9 mouse cellular contexts compared by ENCODE assay signal in genomic region chr3:90627807-90628206, GRCm38 (mm10). TPM values are rescaled to one million over a fixed set of nuclear protein-coding genes. Genes with fewer than 3 reads are reported as not detected.
DNase-seq lines count a peak whose midpoint lies in the region; ATAC-seq and TF ChIP-seq lines count a peak whose summit lies in the region.
"Had no signal": no experiment of that assay in that cellular context is flagged by ENCODE, and none has a peak within 500 bp of the region (broad histone marks: within the 10 kb centered on the region; RNA-seq: fewer than 3 reads in every experiment).

No protein-coding gene starts in this region.

- 0 out of 2 replicates have a peak, but pooled peaks cover 10% of the 10 kb centered on the region for H3K4me1 ChIP-seq in heart, postnatal 0 days (ENCODE audit: control insufficient read depth, insufficient read depth)
- peaks cover 20% of the 10 kb centered on the region for H3K4me1 ChIP-seq in intestine, embryonic 16.5 days (ENCODE audit: control insufficient read depth, insufficient read depth, low read length)
- H3K4me1 ChIP-seq in neural tube, embryonic 15.5 days: peaks cover 13% of the 10 kb centered on the region

- intact Hi-C loops in heart, postnatal 25 days (cut with DNase I): no loop called here

- no peak overlapping the region for H3K9ac ChIP-seq in heart, postnatal 0 days (replicated peaks; ENCODE audit: low read depth, low read length)
- no peak overlapping the region for H3K9ac ChIP-seq in intestine, embryonic 16.5 days (ENCODE audit: low read depth, low read length)
- no peak overlapping the region for H3K9ac ChIP-seq in neural tube, embryonic 15.5 days (replicated peaks)

- DNase-seq in heart, postnatal 0 days (ENCODE audit: low spot score): no peak
- no peak for DNase-seq in heart, postnatal 25 days (ENCODE audit: low spot score)
- DNase-seq in thymus, postnatal 36 days: peak; percentile 17 to 25
- DNase-seq in thymus, postnatal 0 days (ENCODE audit: low spot score): no peak
- DNase-seq in yolk sac, embryonic 10.5 days (ENCODE audit: low spot score): peak; percentile 11
- DNase-seq in ovary, postnatal 10 days (ENCODE audit: low spot score): no peak

- 55% methylated on average over 4 of the region's 4 CpGs for WGBS in heart, postnatal 0 days
- WGBS in intestine, embryonic 16.5 days: 53% methylated on average over 4 of the region's 4 CpGs
- 63% methylated on average over 4 of the region's 4 CpGs for WGBS in neural tube, embryonic 15.5 days

- no peaks in the 10 kb centered on the region for H3K9me3 ChIP-seq in heart, postnatal 0 days (replicated peaks; ENCODE audit: control insufficient read depth, low read length)
- H3K9me3 ChIP-seq in intestine, embryonic 16.5 days (ENCODE audit: control insufficient read depth, low read length): no peaks in the 10 kb centered on the region
- no peaks in the 10 kb centered on the region for H3K9me3 ChIP-seq in neural tube, embryonic 15.5 days (replicated peaks)

- H3K27ac ChIP-seq in heart, postnatal 0 days (ENCODE audit: low read depth): no peak overlapping the region
- peak overlapping the region; percentile 90; the same call in 1 of the 2 replicates for H3K27ac ChIP-seq in intestine, embryonic 16.5 days (ENCODE audit: low read length)
- H3K27ac ChIP-seq in neural tube, embryonic 15.5 days (replicated peaks): no peak overlapping the region

- TF ChIP-seq CTCF in heart, postnatal 0 days (IDR thresholded peaks at IDR 0.05; ENCODE audit: low read depth): peak; percentile 58

- H3K27me3 ChIP-seq in heart, postnatal 0 days (ENCODE audit: control insufficient read depth, insufficient read depth, low read length): no peaks in the 10 kb centered on the region
- no peaks in the 10 kb centered on the region for H3K27me3 ChIP-seq in intestine, embryonic 16.5 days (replicated peaks; ENCODE audit: control insufficient read depth, insufficient read depth, low read length)
- no peaks in the 10 kb centered on the region for H3K27me3 ChIP-seq in neural tube, embryonic 15.5 days (replicated peaks)

- TF ChIP-seq EP300 in heart, postnatal 0 days (IDR thresholded peaks at IDR 0.05; ENCODE audit: low read depth): no peak

- ATAC-seq in heart, postnatal 0 days (ENCODE audit: insufficient read depth, low read depth): peak; percentile 67; the same call in 1 of the 2 replicates
- peak; percentile 56 for ATAC-seq in intestine, embryonic 16.5 days
- ATAC-seq in neural tube, embryonic 15.5 days (ENCODE audit: low FRiP score): no peak

- no peak overlapping the region for H3K4me2 ChIP-seq in heart, postnatal 0 days (ENCODE audit: low read depth, low read length)
- 0 out of 2 replicates have a peak overlapping the region, but pooled peaks have one; percentile 29 for H3K4me2 ChIP-seq in intestine, embryonic 16.5 days (ENCODE audit: low read depth, low read length)
- no peak overlapping the region for H3K4me2 ChIP-seq in neural tube, embryonic 15.5 days

- no peak overlapping the region for H3K4me3 ChIP-seq in heart, postnatal 0 days (ENCODE audit: low read depth, low read length)
- no peak overlapping the region for H3K4me3 ChIP-seq in intestine, embryonic 16.5 days (ENCODE audit: low read length)
- no peak overlapping the region for H3K4me3 ChIP-seq in neural tube, embryonic 15.5 days (replicated peaks)
- H3K4me3 ChIP-seq: erythroblast, embryonic 14.5 days had no signal

- no peaks in the 10 kb centered on the region for H3K36me3 ChIP-seq in heart, postnatal 0 days (replicated peaks; ENCODE audit: control insufficient read depth, insufficient read depth, low read length)
- no peaks in the 10 kb centered on the region for H3K36me3 ChIP-seq in intestine, embryonic 16.5 days (ENCODE audit: control insufficient read depth, insufficient read depth, low read length)
- no peaks in the 10 kb centered on the region for H3K36me3 ChIP-seq in neural tube, embryonic 15.5 days

RNA-seq across cellular contexts. Expression of gene S100a6, which starts 15.1 kb away (rescaled TPM):
- 16.5 and 82.9 TPM in 2 replicates for total RNA-seq in heart, postnatal 0 days (2014; rRNA removed; ENCODE audit: low replicate concordance)
- 97.5 and 110 TPM in 2 replicates for polyA plus RNA-seq in heart, postnatal 0 days (2015; fragmentation: Nextera tagmentation; extraction: Ambion mirVana)
- total RNA-seq in heart, postnatal 25 days (2021): 10 to 100 TPM; 70.8 to 84.4 TPM
- 164 and 165 TPM in 2 replicates for polyA plus RNA-seq in thymus, postnatal 0 days (2015; fragmentation: Nextera tagmentation; extraction: Ambion mirVana)
- polyA plus RNA-seq in intestine, embryonic 16.5 days (2015; fragmentation: Nextera tagmentation; extraction: Ambion mirVana): 376 and 422 TPM in 2 replicates
- polyA plus RNA-seq in neural tube, embryonic 15.5 days (2015; fragmentation: Nextera tagmentation; extraction: Ambion mirVana): 43.6 and 90.4 TPM in 2 replicates
- polyA plus RNA-seq: erythroblast, embryonic 14.5 days had no signal

RNA-seq across cellular contexts. Expression of gene S100a5, which starts 19.5 kb away (rescaled TPM):
- total RNA-seq in heart, postnatal 0 days (2014; rRNA removed; ENCODE audit: low replicate concordance): not detected in 2 replicates
- polyA plus RNA-seq in heart, postnatal 0 days (2015; fragmentation: Nextera tagmentation; extraction: Ambion mirVana): not detected in 2 replicates
- total RNA-seq in heart, postnatal 25 days (2021): not detected
- 0.51 and 1.2 TPM in 2 replicates for polyA plus RNA-seq in thymus, postnatal 0 days (2015; fragmentation: Nextera tagmentation; extraction: Ambion mirVana)
- polyA plus RNA-seq in intestine, embryonic 16.5 days (2015; fragmentation: Nextera tagmentation; extraction: Ambion mirVana): 13.2 and 16.0 TPM in 2 replicates
- not detected in 2 replicates for polyA plus RNA-seq in neural tube, embryonic 15.5 days (2015; fragmentation: Nextera tagmentation; extraction: Ambion mirVana)
- polyA plus RNA-seq: erythroblast, embryonic 14.5 days had no signal

RNA-seq across cellular contexts. Expression of gene S100a4, which starts 24.2 kb away (rescaled TPM):
- 1.3 TPM in 1 of 2 replicates, not detected in the other for total RNA-seq in heart, postnatal 0 days (2014; rRNA removed; ENCODE audit: low replicate concordance)
- polyA plus RNA-seq in heart, postnatal 0 days (2015; fragmentation: Nextera tagmentation; extraction: Ambion mirVana): 4.4 and 4.8 TPM in 2 replicates
- 10 to 100 TPM in 1 of 2 experiments, 1 to 10 TPM in 1; 8.0 to 11.2 TPM for total RNA-seq in heart, postnatal 25 days (2021)
- polyA plus RNA-seq in thymus, postnatal 0 days (2015; fragmentation: Nextera tagmentation; extraction: Ambion mirVana): 88.5 and 88.9 TPM in 2 replicates
- polyA plus RNA-seq in intestine, embryonic 16.5 days (2015; fragmentation: Nextera tagmentation; extraction: Ambion mirVana): 3.6 and 4.0 TPM in 2 replicates
- polyA plus RNA-seq in neural tube, embryonic 15.5 days (2015; fragmentation: Nextera tagmentation; extraction: Ambion mirVana): 1.2 and 10.7 TPM in 2 replicates
- polyA plus RNA-seq: erythroblast, embryonic 14.5 days had no signal

RNA-seq across cellular contexts. Expression of gene S100a7a, which starts 26.0 kb away (rescaled TPM):
- not detected in 2 replicates for total RNA-seq in heart, postnatal 0 days (2014; rRNA removed; ENCODE audit: low replicate concordance)
- not detected in 2 replicates for polyA plus RNA-seq in heart, postnatal 0 days (2015; fragmentation: Nextera tagmentation; extraction: Ambion mirVana)
- total RNA-seq in heart, postnatal 25 days (2021): under 1 TPM; 0.28 to 0.60 TPM
- 0.28 and 0.38 TPM in 2 replicates for polyA plus RNA-seq in thymus, postnatal 0 days (2015; fragmentation: Nextera tagmentation; extraction: Ambion mirVana)
- polyA plus RNA-seq in intestine, embryonic 16.5 days (2015; fragmentation: Nextera tagmentation; extraction: Ambion mirVana): 0.17 and 0.42 TPM in 2 replicates
- polyA plus RNA-seq in neural tube, embryonic 15.5 days (2015; fragmentation: Nextera tagmentation; extraction: Ambion mirVana): not detected in 2 replicates
- polyA plus RNA-seq: erythroblast, embryonic 14.5 days had no signal

RNA-seq across cellular contexts. Expression of gene Gm42674, which starts 26.1 kb away (rescaled TPM):
- not detected in 2 replicates for total RNA-seq in heart, postnatal 0 days (2014; rRNA removed; ENCODE audit: low replicate concordance)
- not detected in 2 replicates for polyA plus RNA-seq in heart, postnatal 0 days (2015; fragmentation: Nextera tagmentation; extraction: Ambion mirVana)
- total RNA-seq in heart, postnatal 25 days (2021): not detected
- not detected in 2 replicates for polyA plus RNA-seq in thymus, postnatal 0 days (2015; fragmentation: Nextera tagmentation; extraction: Ambion mirVana)
- polyA plus RNA-seq in intestine, embryonic 16.5 days (2015; fragmentation: Nextera tagmentation; extraction: Ambion mirVana): not detected in 2 replicates
- not detected in 2 replicates for polyA plus RNA-seq in neural tube, embryonic 15.5 days (2015; fragmentation: Nextera tagmentation; extraction: Ambion mirVana)
- polyA plus RNA-seq: erythroblast, embryonic 14.5 days had no signal

Comparison
In these comparisons a context has a peak if more than half of its experiments do, and no peak if none do; other contexts are left out.
1. DNase-seq: peak in thymus, postnatal 36 days (2 of 2) and yolk sac, embryonic 10.5 days (single experiment); none in heart, postnatal 0 days (single experiment), heart, postnatal 25 days (single experiment), thymus, postnatal 0 days (single experiment) and ovary, postnatal 10 days (single experiment).